Mouse (Mus musculus): ENCODE results near the gene Arrdc5.

The Arrdc5 gene

DNA sequence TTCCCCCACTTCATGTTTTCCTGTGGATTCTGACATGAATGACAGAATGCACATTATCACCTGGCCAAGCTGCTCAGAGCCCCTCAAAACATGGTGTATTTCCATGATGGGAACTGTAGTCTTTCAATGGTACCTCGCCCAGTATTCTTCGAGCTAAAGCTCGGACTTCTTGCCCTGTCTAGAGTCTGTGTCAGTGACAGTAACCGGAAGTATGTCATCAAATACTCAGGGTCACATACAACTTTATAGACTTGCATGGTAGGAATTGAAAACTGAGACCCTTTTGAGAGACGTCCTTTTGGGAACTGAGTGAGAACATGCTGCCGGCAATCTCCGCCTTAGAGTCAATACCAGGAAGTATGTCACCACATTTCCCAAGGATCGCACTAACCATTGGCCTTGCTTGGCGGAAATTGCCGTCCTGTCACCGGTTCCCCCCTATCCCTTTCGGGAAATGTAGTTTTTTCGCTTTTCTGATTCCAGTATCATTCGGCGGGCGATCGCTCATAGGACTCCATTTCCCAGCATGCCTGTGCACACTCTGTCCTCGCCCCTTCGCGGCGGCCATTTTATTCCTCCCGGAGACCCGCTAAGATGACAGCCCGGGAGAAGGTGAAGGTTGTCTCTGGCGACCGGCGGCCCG is 43.7 kb downstream of the Arrdc5 start, which contains the start of gene Fem1a:
Fem1a (plus strand) TSS at position 572 of the 643 bp plus-strand sequence.
- peak; percentile 98 for DNase-seq (ENCODE audit: low read depth, low spot score)

- DNase-seq (ENCODE audit: low read depth, low spot score) = peak; percentile 98
These were observed 44.2 kb downstream of the Arrdc5 start for GRCm38 (mm10) chr17:56255863-56256238.

- DNase-seq (ENCODE audit: low read depth, low spot score) = no peak
These were observed 44.7 kb downstream of the Arrdc5 start for GRCm38 (mm10) chr17:56255429-56255828.

- DNase-seq (ENCODE audit: low read depth, low spot score) = no peak
These were observed 45.4 kb downstream of the Arrdc5 start for GRCm38 (mm10) chr17:56254695-56255094.

DNA sequence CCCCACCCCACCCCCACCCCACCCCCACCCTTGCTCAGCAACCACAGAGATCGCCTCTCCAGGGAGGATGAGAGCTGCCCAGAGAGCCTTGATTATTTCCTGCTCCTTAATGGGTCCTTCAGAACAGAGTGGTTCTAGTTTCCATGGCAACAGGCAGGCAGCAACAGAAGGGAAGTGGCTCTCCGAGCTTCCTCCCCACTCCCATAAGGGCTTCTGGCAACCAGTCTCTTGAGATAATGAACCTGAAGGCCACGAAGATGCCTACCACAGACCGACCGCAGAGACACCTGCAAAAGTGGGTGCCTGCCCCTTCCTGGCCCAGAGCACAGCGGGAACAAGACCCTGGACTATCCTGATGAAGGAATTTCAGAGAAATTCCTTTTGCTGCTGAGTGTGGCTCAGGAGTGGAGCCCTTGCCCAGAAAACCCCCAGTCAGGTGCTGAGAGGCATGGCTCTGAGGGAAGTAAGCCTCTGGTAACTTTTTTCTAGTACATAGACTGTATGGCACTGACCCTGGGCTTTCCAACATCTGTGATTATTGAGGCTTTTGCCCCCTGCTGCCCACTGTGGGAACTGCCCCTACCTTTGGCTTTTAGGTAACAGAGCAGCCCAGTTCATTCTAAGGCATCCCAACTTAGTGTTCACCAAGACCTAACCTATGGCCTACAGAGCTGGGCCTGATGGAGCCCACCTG is 48.8 kb downstream of the Arrdc5 start:
- no peak for DNase-seq (ENCODE audit: low read depth, low spot score)

- DNase-seq (ENCODE audit: low read depth, low spot score) = no peak
These were observed 54.5 kb downstream of the Arrdc5 start for GRCm38 (mm10) chr17:56245608-56246007.
